Mouse (Mus musculus) kidney, postnatal 14 days (tissue): ENCODE results near the gene Rtp4.
A peak's percentile ranks its signal among the peaks of the same experiment; 100 is the strongest.

Experiments
- DNase-seq: peaks from one replicate; pipeline ENCODE4 v3.0.0; 2022; ENCODE audit warnings: mixed read lengths

Gene Rtp4

DNA sequence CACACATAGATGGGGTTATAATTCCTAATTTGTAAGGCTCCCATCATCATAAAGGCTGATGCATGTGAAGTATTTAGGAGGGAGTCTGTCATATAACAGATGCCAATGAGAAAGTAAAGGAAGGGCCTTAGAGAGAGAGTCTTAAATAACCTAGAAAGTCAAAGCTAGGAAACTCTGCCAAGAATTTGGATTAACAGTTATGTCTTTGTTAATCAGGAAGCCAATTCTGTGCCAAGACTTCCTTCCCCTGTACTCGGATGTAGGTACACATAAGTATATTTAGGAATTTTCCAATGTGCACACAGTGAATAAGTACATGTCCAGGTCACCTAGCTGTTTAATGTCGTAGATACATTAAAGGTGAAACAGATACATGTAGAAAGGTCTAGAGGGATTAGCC, 3.5 kb upstream of the Rtp4 start:
- no peak for DNase-seq

DNA sequence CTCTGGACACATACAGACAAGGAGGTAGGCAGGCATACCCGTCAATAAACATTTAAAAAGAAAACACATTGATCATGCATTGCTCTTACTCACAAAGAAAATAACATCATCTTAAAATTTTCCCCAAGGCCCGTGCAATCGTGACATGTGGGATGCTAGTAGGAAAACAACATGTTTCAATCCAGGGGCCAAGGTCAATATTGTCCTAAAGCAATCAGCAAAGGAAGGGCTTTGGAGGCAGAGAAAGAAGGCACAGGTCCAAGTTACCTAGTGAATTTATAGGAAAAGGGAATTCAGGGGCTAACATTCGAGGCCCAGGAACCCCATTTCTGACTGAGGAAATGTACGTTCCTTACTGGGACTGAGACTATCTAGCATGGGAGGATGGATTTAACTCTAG, 2.9 kb upstream of the Rtp4 start:
- no peak for DNase-seq

DNA sequence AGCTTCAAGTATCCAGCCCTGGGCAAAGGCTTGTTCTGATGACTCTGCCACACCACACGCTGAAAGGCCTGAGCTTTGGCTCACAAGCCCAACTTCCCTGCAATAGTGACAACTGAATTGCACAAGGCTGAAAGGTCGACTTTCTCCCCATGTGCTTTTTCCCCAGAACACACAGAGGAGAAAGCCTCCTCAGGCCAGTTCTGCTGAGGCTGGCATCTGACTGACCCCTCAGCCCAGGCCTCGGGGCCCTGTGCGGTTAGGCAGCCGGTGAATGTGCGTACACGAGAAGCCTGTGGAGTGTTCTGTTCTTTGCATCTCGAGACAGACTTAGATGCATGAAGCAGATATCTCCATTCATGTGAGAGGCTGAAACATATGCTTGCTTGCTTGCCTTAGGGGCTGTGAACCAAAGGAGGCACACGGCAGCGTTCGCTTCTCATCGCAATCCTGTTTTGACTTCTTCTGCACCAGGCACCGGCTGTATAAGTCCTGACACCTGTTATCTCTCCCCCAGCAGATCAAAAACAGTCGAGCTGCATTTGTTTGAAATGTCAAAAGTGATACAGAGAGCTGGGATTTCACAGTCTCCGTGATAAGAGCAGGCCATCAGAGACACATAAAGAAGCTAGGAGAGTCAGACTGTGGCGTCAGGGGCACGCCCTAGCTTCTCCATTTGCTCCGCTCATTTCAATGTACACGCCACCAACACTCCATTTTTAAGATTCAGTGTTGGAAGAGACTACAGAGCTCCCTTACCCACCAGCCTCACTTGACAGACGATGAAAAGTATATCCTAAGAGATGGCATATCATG, 2.1 kb upstream of the Rtp4 start:
- peak; percentile 22 for DNase-seq

DNA sequence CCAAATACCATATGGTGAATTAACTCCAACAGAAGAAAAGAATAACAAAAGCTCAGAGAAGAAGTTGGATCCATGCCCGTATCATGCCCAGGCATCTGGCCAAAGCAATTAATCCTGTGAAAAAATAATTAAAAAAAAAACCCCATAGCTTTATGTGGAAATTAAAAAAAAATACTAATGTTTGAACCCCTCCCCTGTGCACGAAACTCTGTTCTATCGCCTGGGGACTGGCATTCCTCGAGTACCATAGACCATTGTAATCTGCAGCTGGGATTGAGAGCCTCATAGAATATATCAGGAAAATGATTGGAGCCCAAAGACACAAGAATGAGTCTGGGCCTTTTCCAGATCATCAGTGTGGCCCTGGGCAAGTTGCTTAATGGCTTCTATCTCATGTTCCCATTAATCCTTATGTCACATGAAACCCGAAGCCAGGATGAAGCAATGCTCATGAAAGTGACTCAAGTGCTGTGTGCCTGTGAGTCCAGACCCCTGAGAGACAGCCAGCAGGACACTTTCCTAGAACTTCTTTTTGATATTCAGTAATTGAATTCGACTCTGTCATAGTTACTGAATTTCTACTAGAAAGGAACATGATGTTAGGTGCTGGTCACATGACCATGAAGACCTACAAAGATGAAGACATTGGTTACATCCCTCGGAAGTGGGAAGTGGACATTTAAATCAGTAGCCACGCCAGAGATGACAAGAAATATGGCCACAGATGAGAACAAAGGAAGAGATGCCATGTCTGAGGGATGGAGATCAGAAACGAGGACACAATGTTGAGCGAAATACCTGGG, 1.3 kb upstream of the Rtp4 start:
- DNase-seq: no peak

DNA sequence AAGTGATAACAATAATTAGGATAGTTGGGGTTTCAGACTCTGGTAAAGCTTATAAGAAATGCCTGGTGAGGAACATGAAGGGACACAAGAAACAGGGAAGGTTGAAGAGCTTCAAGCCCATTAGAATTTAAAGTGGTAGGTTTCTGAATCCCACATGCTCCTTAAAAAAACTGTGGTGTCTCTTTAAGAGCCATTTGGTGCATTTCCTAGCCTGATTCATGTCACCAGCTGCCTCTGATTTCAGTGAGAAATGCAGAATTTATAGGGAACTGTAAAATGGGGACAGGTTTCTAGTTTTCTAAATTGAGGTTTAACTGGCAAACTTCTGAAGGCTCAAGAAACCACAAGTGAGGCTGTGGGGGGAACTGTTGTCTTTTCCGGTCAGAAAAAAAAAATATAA, 320 bp upstream of the Rtp4 start:
- no peak for DNase-seq

DNA sequence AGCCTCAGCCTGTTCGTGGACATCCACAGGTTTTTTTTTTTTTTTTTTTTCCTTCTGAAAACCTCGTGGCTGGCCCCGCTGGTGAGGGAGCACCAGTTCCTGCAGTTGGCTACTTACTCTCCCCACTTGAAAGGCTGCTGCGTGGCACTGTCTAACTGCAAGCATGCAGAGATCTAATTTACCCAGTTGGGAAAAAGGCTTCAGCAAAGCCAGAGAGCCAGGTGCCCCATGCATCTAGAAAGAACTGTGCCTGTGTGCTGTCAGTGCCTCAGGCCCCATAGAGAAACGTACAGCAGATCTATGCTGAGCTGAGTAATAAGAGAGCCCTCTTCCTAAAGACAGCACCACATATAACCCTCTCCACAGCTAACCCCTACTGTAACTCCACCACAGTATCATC, 1.0 kb downstream of the Rtp4 start:
- no peak for DNase-seq

DNA sequence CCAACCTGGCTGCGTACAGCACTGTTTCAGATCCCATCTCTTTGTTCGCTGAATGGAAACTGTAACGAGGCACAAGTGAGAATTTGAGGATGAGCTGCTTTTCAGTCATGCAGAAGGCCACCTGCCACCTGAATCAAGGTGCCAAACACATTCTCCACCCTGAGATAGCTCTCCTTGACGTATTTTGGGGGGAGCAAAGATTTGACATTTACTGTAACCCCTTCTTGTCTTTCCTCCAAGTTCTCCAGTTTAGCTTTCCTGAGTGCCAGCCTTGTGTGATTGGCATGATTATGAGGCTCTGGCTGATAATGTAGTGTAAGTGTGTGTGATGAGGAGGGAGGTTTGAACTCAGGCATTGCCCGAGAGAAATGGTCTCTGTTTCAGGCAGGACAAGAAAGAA, 2.0 kb downstream of the Rtp4 start:
- no peak for DNase-seq

DNA sequence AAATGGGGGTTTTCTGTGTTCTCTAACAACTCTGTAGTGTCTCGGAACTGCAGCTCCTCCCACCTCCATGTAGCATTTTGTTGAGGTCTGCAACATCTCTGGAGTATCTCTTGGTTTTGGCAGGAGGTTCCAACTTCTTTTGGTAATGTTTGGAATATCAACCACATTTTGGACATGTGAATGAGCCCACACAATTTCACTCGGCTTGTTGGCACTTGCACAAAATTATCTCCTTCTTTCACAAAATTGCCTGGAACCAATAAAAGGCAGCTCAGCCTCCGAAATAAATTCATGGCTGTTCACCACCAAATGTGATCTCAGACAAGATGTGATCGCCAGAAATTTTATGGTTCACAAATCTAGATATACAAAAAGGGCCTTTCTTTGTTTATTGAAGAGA, 9.1 kb downstream of the Rtp4 start:
- no peak for DNase-seq

DNA sequence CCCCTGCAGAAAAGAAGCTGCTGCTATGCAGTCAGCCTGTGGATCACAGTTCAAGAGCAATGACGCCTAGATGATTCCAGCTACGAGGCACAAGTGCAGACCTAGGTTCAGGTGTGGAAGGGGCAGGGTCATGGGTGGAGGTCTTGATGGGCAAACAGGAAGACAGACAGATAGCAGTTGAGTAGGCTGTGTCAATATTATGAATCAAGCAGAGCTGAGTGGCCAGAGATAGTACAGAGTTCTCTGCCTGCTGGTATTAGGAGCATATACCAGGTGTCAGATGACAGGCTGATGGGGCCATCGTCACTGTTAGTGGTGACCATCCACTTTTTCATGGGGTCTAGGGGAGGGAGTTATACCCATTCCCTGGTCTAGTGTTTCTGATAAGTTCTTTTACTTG, 13.6 kb downstream of the Rtp4 start:
- no peak for DNase-seq

DNA sequence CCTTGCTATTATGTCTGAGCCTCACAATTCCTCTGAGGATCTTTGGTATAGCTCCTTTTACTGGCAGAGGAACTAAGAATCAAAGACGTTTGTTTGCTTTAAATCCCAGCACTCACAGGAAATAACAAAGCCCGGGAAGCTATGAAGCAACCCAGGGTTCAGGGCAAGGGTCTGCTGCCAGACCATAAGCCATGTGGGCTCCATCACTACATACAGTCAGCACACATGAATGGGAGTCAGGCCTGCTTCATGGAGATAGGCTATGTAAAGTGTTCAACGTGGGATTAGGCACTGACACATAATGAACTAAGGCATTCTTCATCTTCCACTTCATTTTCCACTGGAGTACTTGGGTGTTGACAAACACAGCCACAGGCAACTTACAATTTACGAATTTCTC, 21.0 kb downstream of the Rtp4 start:
- DNase-seq: no peak

DNA sequence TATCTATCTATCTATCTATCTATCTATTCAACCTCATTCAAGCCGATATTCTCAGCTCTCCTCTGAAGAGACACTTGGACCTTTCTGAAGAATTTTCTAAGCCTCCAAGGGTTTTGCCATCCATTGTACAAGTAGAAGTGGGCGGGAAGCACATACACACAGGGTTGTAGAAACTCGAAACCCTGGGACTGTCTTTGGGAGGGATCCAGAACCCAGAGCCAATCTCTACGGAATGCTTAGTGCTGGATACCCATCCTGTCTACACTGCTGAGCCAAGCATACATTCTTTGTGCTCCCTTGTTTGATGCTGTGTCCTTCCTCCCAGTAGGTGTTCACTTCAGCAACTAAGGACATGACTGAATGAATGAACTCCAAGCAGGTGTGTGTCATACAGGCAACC, 22.8 kb downstream of the Rtp4 start:
- no peak for DNase-seq

DNA sequence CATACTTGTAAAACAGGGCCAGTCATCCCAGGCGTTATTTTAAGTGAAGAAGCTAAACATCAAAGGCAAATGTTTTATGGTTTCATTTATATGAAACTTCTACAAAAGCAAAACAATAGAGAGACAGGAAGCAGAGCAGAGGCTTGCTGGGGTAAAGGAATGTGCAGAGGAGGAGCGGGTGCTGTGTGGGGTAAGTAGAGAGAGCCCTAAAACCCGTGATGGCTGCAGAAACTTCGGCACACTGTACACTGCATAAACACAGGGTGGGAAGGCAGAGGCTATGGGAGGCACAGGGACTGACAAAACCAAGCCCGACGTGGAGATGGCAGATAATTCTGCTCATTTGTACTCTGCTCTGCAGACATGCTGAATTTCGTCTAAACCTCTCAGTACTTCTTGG, 24.3 kb downstream of the Rtp4 start:
- no peak for DNase-seq

DNA sequence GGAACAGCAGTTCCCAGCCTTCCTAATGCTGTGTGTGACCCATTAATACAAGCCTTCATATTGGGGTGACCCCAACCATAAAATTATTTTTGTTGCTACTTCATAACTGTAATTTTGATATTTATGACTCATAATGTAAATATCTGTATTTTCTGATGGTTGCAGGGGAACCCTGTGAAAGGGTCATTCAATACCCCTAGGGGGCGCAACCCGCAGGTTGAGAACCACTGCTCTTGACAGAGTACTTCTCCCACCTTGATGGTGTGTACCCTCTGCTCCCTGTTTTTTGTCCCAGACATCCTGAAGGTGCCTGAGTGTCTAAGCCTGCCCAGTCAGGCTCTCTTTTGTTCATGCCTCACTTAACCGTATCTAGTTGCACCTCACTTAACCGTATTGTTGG, 27.7 kb downstream of the Rtp4 start:
- no peak for DNase-seq

DNA sequence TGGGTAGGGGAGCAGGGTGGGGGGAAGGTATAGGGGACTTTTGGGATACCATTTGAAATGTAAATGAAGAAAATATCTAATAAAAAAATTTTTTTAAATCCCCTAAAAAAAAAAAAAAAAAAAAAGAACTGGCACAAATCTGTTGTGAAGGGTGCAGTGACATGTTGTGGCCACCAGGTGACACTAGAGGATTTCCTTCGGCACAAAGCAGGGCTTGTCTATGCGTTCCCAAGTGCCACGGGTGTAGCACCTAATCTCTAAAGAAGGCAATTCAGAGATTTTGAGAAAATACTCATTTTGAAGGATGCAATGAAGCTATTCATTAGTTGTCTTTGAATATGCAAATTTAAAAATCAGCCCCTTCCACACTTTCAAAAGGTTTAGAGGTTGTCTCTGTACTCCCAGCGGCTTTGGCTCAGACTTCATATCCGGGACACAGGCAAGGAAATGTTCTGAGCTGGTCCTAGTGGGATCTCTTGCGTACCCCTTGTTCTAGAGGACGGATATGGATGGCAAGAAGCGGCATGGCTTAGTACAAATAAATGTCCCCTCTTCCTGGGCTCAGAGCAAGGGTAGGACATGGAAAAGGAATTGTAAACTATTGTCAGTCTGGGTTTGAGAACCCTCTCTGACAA, 30.4 kb downstream of the Rtp4 start:
- peak; percentile 74 for DNase-seq

DNA sequence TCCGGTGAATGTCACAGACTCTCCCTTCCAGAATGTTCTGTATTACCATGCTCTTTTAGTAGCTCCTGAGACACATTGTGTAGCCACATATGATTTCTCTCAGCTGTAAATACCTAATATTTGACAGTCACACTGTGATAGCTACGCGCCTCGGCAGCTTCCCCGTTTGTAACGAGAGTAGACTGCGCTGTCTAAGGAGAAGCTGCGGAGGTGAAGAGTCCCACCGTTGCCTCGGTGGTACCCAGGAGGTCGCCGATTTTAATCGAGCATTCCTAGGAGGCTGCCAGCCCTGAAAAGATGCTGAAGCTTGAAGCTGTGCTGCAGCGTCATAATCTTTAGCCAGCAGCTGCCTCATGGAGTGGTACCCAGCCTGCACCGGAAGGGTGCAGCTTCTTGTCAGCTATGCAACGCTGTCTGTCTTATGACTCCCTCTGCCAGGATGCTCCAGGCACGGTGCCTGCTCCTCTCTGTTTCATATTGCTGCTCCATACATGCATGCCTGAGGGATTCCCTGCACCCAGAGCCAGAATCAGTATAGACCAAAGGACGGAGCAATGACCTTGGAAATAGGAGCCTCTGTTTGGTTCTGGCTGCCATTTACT, 31.0 kb downstream of the Rtp4 start:
- DNase-seq: no peak

DNA sequence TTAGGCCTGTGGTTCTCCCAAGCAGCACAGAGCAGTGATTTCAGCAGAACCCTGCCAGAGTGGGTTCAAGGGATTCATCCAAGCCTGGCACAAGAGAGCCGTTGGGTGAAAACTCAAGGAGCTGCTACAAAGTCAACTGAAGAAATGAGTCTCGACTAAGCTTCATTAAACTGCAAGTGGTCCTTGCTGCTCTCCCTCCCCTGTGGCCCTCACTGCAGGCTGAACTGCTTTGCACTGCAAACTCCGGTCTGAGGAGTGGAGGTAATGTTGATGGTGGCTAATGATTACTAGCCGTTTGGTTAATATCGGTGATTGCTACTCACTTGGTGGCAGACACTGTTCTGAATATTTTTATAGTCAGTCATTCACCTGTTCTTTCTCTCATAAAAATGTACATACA, 34.6 kb downstream of the Rtp4 start:
- no peak for DNase-seq

DNA sequence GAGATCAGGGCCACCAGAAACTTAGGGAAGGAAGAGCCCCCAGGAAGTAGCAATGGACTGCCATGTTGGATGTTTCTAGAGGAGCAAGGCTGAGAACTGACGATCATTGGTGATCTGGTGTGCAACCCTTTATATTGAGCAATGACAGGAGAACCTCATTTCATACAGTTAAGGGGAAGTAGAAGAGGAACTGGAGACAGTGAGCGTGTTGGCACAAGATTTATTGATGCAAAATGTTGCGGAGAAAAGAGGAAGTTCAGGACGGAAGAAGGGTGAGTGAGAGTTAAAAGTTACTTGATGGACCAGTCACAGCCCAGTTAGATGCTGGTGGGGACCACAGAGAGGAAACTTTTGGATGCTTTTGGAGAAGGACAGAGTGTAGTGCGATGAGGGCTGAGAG, 37.1 kb downstream of the Rtp4 start:
- no peak for DNase-seq

DNA sequence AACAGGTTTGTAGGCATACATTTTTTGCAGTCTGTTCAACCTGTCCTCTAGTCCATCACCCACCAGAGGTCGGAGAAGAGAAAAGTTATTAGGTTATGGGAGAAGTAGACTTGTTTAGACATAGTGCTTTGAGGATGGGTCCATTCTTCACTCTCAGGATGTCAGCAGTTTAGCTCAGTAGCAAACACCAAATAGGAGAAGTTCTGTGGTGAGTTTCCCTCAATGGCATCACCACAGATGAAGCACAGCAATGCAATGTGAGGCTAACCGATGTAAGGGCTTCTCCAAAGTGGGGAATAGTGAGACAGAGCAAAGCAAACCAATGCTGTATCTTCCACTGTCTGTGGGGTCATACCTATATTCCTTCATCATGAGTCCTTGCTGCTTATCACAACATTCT, 37.6 kb downstream of the Rtp4 start:
- DNase-seq: no peak

DNA sequence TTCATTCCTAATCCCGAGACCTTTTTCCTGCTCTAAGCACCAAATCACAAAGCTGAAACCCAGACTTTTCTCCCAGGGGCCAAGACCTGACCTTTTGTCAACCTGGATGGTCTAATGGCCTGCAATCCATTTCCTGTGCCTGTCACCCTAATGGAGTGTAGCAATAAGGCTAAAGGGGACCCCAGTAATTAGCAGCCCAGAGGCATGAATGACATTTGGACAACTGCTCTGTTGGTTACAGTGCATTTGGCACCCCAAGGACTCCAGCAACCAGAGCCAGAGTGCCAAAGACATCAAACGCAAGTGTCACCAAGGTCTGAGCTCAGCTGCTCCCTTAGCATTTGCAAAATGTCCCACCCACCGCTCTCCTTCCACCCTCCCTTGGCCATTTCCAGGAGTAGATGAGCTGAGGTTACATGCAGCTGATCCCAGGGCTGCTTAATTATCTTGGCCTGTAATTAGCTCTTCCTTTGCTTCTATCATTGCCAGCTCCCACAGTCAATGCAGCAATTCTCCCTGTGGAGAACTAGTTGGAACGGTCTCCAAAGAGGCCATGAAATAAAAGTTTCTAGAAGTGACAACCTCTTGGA, 48.4 kb downstream of the Rtp4 start:
- DNase-seq: peak; percentile 12

DNA sequence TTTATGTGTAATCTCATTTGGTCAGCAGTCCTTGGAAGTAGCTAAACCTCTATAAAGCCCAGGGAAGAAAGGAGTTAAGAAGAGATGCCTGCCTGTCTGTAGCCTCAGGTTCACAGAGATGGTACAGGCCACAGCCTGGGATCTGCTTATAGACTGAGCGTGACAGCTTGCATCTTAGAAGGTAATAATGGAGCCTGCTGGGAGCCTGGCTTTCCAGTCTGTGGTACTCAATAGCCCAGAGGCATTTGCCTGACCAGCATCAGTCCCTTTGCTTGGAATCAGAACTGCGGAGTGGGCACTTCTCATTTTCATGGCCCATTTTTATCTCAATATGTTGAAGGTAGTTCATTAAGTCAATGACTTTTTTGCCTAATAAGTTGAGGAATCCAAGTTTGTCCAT, 54.5 kb downstream of the Rtp4 start:
- DNase-seq: no peak

DNA sequence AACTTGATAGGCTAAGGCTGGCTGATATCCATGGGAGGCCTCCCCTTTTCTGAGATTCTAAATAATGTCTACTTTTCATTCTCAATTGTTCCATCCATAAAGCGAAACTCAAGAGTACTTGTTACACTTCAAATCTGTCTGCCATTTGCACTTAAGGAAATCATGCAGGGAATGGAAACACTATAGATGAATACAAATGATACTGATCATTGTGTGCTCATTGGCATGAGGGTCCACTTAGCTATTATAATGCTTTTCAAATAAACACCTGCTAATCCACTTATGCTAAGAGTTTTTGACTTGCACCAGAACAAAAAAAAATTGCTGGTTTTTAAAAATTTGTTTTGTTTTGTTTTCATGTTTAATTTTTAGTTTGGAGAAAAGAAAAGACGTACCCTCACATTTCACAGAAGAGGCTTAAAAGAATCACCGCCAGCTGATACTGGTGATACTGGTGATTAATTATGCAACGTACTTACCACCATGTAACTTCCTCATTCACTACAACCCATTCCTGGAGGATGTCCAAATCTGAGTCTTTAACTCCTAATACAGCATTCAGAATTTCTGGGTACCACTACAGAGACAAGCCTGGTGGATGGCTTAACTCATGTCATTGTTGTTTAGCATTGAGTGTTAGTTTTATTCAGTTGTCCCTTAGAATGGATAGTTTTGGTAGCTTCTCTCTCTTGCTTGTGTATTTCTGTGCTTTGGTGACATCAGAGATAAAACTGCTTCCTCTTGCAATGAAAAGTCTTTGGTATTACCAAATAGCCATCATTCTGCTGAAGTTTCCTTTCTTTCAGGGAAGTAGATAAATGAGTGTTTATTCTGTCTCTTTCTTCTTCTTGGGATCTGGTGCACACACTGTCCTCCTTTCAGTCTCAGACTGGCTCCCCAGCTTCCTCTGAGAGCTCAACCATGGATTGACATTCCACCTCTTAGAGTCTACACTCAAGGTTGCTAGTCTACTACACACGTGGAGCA, 71.3 kb downstream of the Rtp4 start:
- DNase-seq: no peak

DNA sequence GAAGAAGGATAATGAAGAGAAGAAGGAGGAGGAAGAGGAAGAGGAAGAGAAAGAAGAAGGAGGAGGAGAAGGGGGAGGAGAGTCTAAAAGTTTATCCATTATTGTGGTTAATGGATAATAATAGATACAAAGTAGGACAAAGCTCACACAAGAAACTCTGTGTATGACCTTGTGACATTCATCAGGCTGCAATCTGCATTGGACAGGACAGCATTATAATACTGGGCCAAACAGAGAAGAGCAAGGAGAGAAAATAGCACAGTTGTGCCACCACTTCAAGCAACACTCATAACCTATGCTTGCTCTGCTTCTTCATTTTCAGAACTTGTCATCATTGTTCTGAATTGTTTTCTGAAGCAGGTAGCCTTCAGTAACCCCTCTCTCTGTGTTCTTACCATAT, 72.4 kb downstream of the Rtp4 start:
- no peak for DNase-seq
